Comparison of ENCODE assay signal across 8 mouse cellular contexts in the genomic region with DNA sequence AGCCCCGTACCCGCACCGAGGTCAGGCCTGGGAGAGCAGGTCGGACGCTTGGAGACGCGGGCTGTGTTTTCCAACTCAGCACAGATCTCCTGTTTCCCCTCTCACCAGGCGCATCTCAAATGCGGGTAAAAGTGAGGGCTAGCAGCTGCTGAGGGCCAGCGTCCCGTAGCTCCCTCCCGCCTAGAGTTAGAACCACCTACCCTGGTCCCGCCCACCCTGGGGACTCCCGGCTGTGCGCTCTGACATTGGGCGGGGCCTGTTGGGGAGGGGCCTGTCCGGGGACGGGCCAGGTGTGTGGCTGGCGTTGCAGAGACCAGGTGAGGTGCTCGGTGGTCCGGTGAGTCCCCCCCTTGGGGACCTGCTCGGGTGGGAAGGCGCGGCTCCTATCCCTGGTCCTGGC. TPM values are rescaled to one million over a fixed set of nuclear protein-coding genes. Genes with fewer than 3 reads are reported as not detected.
DNase-seq lines count a peak whose midpoint lies in the region; ATAC-seq and TF ChIP-seq lines count a peak whose summit lies in the region.

A gene (plus strand): TSS at position 262 of the 400 bp plus-strand sequence.

- peaks cover 3% of the 10 kb centered on the region for H3K9me3 ChIP-seq in CH12.LX (replicated peaks; ENCODE audit: low read length)
- H3K9me3 ChIP-seq in heart, postnatal 0 days (replicated peaks; ENCODE audit: control insufficient read depth, low read length), result no peaks in the 10 kb centered on the region
- H3K9me3 ChIP-seq in midbrain, embryonic 11.5 days (ENCODE audit: control insufficient read depth, low read length), result no peaks in the 10 kb centered on the region

- no peaks in the 10 kb centered on the region for H3K79me2 ChIP-seq in CH12.LX (replicated peaks; ENCODE audit: control insufficient read depth, extremely low read depth, insufficient read depth, poor library complexity, severe bottlenecking)

- dilution Hi-C loops in CH12.LX (cut with MboI; ENCODE audit: extremely low pct_ligation_motif_present, extremely low pct_unique_long_range_greater_than_20kb, low sequenced_read_pairs), result no loop called here

- no peak for TF ChIP-seq RAD21 in CH12.LX (IDR thresholded peaks at IDR 0.05; ENCODE audit: low read depth, low read length)

- no peak within 1 kb of the TSS for H3K27ac ChIP-seq in CH12.LX (ENCODE audit: insufficient read depth, low read depth)
- H3K27ac ChIP-seq in brown adipose tissue, adult 24 weeks (replicated peaks; ENCODE audit: low read depth, low read length), result 0 out of 2 replicates have a peak within 1 kb of the TSS, but pooled peaks have one; percentile 5
- H3K27ac ChIP-seq in heart, postnatal 0 days (ENCODE audit: low read depth), result peak within 1 kb of the TSS; percentile 5; the same call in 1 of the 2 replicates
- no peak within 1 kb of the TSS for H3K27ac ChIP-seq in midbrain, embryonic 11.5 days (ENCODE audit: low read depth, low read length)

- peak; percentile 51; the same call in 1 of the 2 replicates for ATAC-seq in heart, postnatal 0 days (ENCODE audit: insufficient read depth, low read depth)
- ATAC-seq in midbrain, embryonic 11.5 days (ENCODE audit: low FRiP score), result no peak

- H3K27me3 ChIP-seq in CH12.LX (replicated peaks), result peaks cover 34% of the 10 kb centered on the region
- no peaks in the 10 kb centered on the region for H3K27me3 ChIP-seq in heart, postnatal 0 days (ENCODE audit: control insufficient read depth, insufficient read depth, low read length)
- H3K27me3 ChIP-seq in midbrain, embryonic 11.5 days (ENCODE audit: control insufficient read depth, insufficient read depth, low read length), result peaks cover 25% of the 10 kb centered on the region

- TF ChIP-seq POLR2A in CH12.LX (IDR thresholded peaks at IDR 0.05; ENCODE audit: low read depth, low read length), result no peak

- no peak for DNase-seq in CH12.LX (ENCODE audit: extremely low read depth)
- peak; percentile 28 for DNase-seq in heart, postnatal 0 days (ENCODE audit: low spot score)
- peak; percentile 67 to 85 for DNase-seq in kidney, postnatal 25 days
- DNase-seq in midbrain, embryonic 11.5 days (ENCODE audit: low spot score, missing footprints), result peak; percentile 87
- peak; percentile 83 for DNase-seq in urinary bladder, postnatal 14 days (ENCODE audit: low spot score)
- DNase-seq in frontal cortex, postnatal 10 days (ENCODE audit: low spot score in 2 of 2), result no peak
- DNase-seq in layer of hippocampus, postnatal 10 days (ENCODE audit: low spot score in 2 of 2), result no peak

- H3K36me3 ChIP-seq in CH12.LX (replicated peaks in 1 of 2; ENCODE audit: control insufficient read depth in 1 of 2, insufficient read depth in 1 of 2, low read length in 1 of 2), result no peaks in the 10 kb centered on the region
- no peaks in the 10 kb centered on the region for H3K36me3 ChIP-seq in heart, postnatal 0 days (replicated peaks; ENCODE audit: control insufficient read depth, insufficient read depth, low read length)
- H3K36me3 ChIP-seq in midbrain, embryonic 11.5 days (ENCODE audit: control insufficient read depth, insufficient read depth, low read length), result no peaks in the 10 kb centered on the region

- in situ Hi-C loops in CH12.LX (cut with MboI; ENCODE audit: low pct_ligation_motif_present, low pct_unique_long_range_greater_than_20kb, low sequenced_read_pairs), result no loop called here

- WGBS in heart, postnatal 0 days, result 6% methylated on average over 24 of the region's 24 CpGs
- 1% methylated on average over 19 of the region's 24 CpGs for WGBS in midbrain, embryonic 11.5 days

- no peak within 1 kb of the TSS for H3K9ac ChIP-seq in CH12.LX (ENCODE audit: insufficient read depth, low read depth)
- H3K9ac ChIP-seq in heart, postnatal 0 days (replicated peaks; ENCODE audit: low read depth, low read length), result peak within 1 kb of the TSS; percentile 35; the same call in 1 of the 2 replicates
- no peak within 1 kb of the TSS for H3K9ac ChIP-seq in midbrain, embryonic 11.5 days (ENCODE audit: low read length)

- TF ChIP-seq EP300 in CH12.LX (IDR thresholded peaks at IDR 0.05; ENCODE audit: low read length), result no peak
- no peak for TF ChIP-seq EP300 in heart, postnatal 0 days (IDR thresholded peaks at IDR 0.05; ENCODE audit: low read depth)

- TF ChIP-seq CTCF in CH12.LX (conservative IDR thresholded peaks at IDR 0.05 in 1 of 2, IDR thresholded peaks at IDR 0.05 in 1 of 2; ENCODE audit: low read depth in 2 of 2, low read length in 2 of 2), result no peak
- no peak for TF ChIP-seq CTCF in heart, postnatal 0 days (IDR thresholded peaks at IDR 0.05; ENCODE audit: low read depth)

- peak within 1 kb of the TSS; percentile 45 for H3K4me2 ChIP-seq in CH12.LX (ENCODE audit: insufficient read depth, low read depth, poor library complexity, severe bottlenecking)
- peak within 1 kb of the TSS; percentile 73 for H3K4me2 ChIP-seq in heart, postnatal 0 days (ENCODE audit: low read depth, low read length)
- H3K4me2 ChIP-seq in midbrain, embryonic 11.5 days, result peak within 1 kb of the TSS; percentile 26

- H3K4me1 ChIP-seq in CH12.LX (ENCODE audit: control insufficient read depth in 1 of 2, insufficient read depth in 2 of 2), result peaks cover 7 to 25% of the 10 kb centered on the region in 2 experiments
- no peaks in the 10 kb centered on the region for H3K4me1 ChIP-seq in brown adipose tissue, adult 24 weeks (ENCODE audit: control insufficient read depth, insufficient read depth, insufficient read length, low read length)
- peaks cover 9% of the 10 kb centered on the region; the same call in 1 of the 2 replicates for H3K4me1 ChIP-seq in heart, postnatal 0 days (ENCODE audit: control insufficient read depth, insufficient read depth)
- peaks cover 16% of the 10 kb centered on the region for H3K4me1 ChIP-seq in midbrain, embryonic 11.5 days (ENCODE audit: control insufficient read depth, insufficient read depth, low read length)

- no peak within 1 kb of the TSS for H3K4me3 ChIP-seq in CH12.LX (replicated peaks in 1 of 3; ENCODE audit: low read depth in 2 of 3, low read length in 2 of 3, poor library complexity in 1 of 3)
- peak within 1 kb of the TSS; percentile 61 for H3K4me3 ChIP-seq in brown adipose tissue, adult 24 weeks (ENCODE audit: insufficient read depth, low read depth, low read length)
- H3K4me3 ChIP-seq in heart, postnatal 0 days (ENCODE audit: low read depth, low read length), result peak within 1 kb of the TSS; percentile 49
- H3K4me3 ChIP-seq in midbrain, embryonic 11.5 days (ENCODE audit: low read depth, low read length), result peak within 1 kb of the TSS; percentile 11; the same call in 1 of the 2 replicates

TF ChIP-seq in CH12.LX, 34 proteins besides CTCF, POLR2A, EP300 and RAD21:
- TF ChIP-seq SIN3A (IDR thresholded peaks at IDR 0.05; ENCODE audit: low read length) (no peak), MEF2A (IDR thresholded peaks at IDR 0.05; ENCODE audit: borderline replicate concordance, low read depth, low read length) (no peak), CHD1 (IDR thresholded peaks at IDR 0.05; ENCODE audit: low read depth, low read length) (no peak), TBP (conservative IDR thresholded peaks at IDR 0.05; ENCODE audit: low read depth, low read length) (no peak), TCF12 (IDR thresholded peaks at IDR 0.05; ENCODE audit: low read depth, low read length) (no peak), RCOR1 (conservative IDR thresholded peaks at IDR 0.05; ENCODE audit: low read depth, low read length) (no peak), JUN (IDR thresholded peaks at IDR 0.05; ENCODE audit: insufficient read depth, low read depth, low read length) (no peak), GABPA (IDR thresholded peaks at IDR 0.05; ENCODE audit: insufficient replicate concordance, low read depth, low read length) (no peak), ZMIZ1 (IDR thresholded peaks at IDR 0.05; ENCODE audit: low read depth, low read length) (no peak), USF1 (IDR thresholded peaks at IDR 0.05; ENCODE audit: low read depth, low read length) (no peak), HCFC1 (IDR thresholded peaks at IDR 0.05; ENCODE audit: low read depth, low read length) (no peak), ZC3H11A (IDR thresholded peaks at IDR 0.05; ENCODE audit: low read depth, low read length) (no peak), POLR2AphosphoS2 (IDR thresholded peaks at IDR 0.05; ENCODE audit: low read depth, low read length) (no peak)
TF ChIP-seq in CH12.LX: peak in this region for 0.

RNA-seq across cellular contexts. Expression of the gene that starts here (rescaled TPM):
- total RNA-seq in CH12.LX (2012; rRNA removed) (0.08 TPM in 1 of 2 replicates, not detected in the other), CH12.LX (2014; rRNA removed) (not detected in 2 replicates)
- not detected in 2 replicates for polyA plus RNA-seq in CH12.LX (2012; ENCODE audit: insufficient read length, low read depth)
- polyA plus RNA-seq in brown adipose tissue, adult 24 weeks (2012; ENCODE audit: insufficient read depth, insufficient read length, missing spikeins), result not detected in 2 replicates
- 3.7 TPM in 1 of 2 replicates, not detected in the other for total RNA-seq in heart, postnatal 0 days (2014; rRNA removed; ENCODE audit: low replicate concordance)
- polyA plus RNA-seq in heart, postnatal 0 days (2015; fragmentation: Nextera tagmentation; extraction: Ambion mirVana), result 1.2 and 1.3 TPM in 2 replicates
- 1.1 and 1.7 TPM in 2 replicates for polyA plus RNA-seq in midbrain, embryonic 11.5 days (2014; fragmentation: Nextera tagmentation; extraction: Ambion mirVana)
- under 1 TPM; 0.27 to 0.89 TPM for total RNA-seq in layer of hippocampus, postnatal 10 days (2021)

Comparison
In these comparisons a context has a peak if more than half of its experiments do, and no peak if none do; other contexts are left out.
1. DNase-seq: peak in heart, postnatal 0 days (single experiment), kidney, postnatal 25 days (2 of 2), midbrain, embryonic 11.5 days (single experiment) and urinary bladder, postnatal 14 days (single experiment); none in CH12.LX (single experiment), frontal cortex, postnatal 10 days (0 of 2) and layer of hippocampus, postnatal 10 days (0 of 2).
2. H3K27ac ChIP-seq: peak in brown adipose tissue, adult 24 weeks (single experiment) and heart, postnatal 0 days (single experiment); none in CH12.LX (single experiment) and midbrain, embryonic 11.5 days (single experiment).
3. H3K4me3 ChIP-seq: peak in brown adipose tissue, adult 24 weeks (single experiment), heart, postnatal 0 days (single experiment) and midbrain, embryonic 11.5 days (single experiment); none in CH12.LX (0 of 3).
4. Peak in every context shown above with its lines, with median percentiles within 50 percentile points of each other: H3K4me2 ChIP-seq.